Mouse (Mus musculus): Measurements from ENCODE around the gene Olfr706. TPM values are rescaled to one million over a fixed set of nuclear protein-coding genes. Genes with fewer than 3 reads are reported as not detected.
"Not testable (repeated sequence)": the region's sequence is repeated elsewhere in the genome, so short reads cannot be mapped to it uniquely, and the experiment has no call there.

The Olfr706 gene
- polyA plus RNA-seq (2014; fragmentation: Nextera tagmentation; extraction: Ambion mirVana): not detected in 2 replicates

- H3K4me3 ChIP-seq (ENCODE audit: low read depth, low read length): no peak within 1 kb of the TSS
- no peaks in the 10 kb centered on the region for H3K36me3 ChIP-seq (ENCODE audit: control insufficient read depth, insufficient read depth, low read length)
- no peak for DNase-seq (ENCODE audit: low spot score)
- H3K27me3 ChIP-seq (replicated peaks; ENCODE audit: control insufficient read depth, insufficient read depth, low read length): no peaks in the 10 kb centered on the region
- H3K9ac ChIP-seq (ENCODE audit: low read length): no peak within 1 kb of the TSS
- no peak for ATAC-seq
- WGBS: 78% methylated on average over 2 of the region's 2 CpGs
- H3K27ac ChIP-seq (ENCODE audit: low read depth, low read length): no peak within 1 kb of the TSS
- H3K4me2 ChIP-seq (ENCODE audit: low read length): no peak within 1 kb of the TSS
- no peaks in the 10 kb centered on the region for H3K4me1 ChIP-seq (ENCODE audit: control insufficient read depth, insufficient read depth, low read length)
- H3K9me3 ChIP-seq (replicated peaks; ENCODE audit: control insufficient read depth, low read length): no peaks in the 10 kb centered on the region
These were observed at the start of gene Olfr706 for GRCm38 (mm10) chr7:106888062-106888461. TSS of gene Olfr706 (minus strand) at chr7:106888162.

GRCm38 (mm10) chr7:106932119-106932518, 44.2 kb upstream of the Olfr706 start, which contains the start of gene Olfr709-ps1:
TSS of gene Olfr709-ps1 (minus strand) at chr7:106932219.
- H3K9ac ChIP-seq (ENCODE audit: low read length): no peak within 1 kb of the TSS
- no peak for DNase-seq (ENCODE audit: low spot score)
- no peak within 1 kb of the TSS for H3K27ac ChIP-seq (ENCODE audit: low read depth, low read length)
- H3K4me2 ChIP-seq (ENCODE audit: low read length): no peak within 1 kb of the TSS
- H3K4me1 ChIP-seq (ENCODE audit: control insufficient read depth, insufficient read depth, low read length): no peaks in the 10 kb centered on the region
- no peaks in the 10 kb centered on the region for H3K36me3 ChIP-seq (ENCODE audit: control insufficient read depth, insufficient read depth, low read length)
- no peak for ATAC-seq
- H3K27me3 ChIP-seq (replicated peaks; ENCODE audit: control insufficient read depth, insufficient read depth, low read length): no peaks in the 10 kb centered on the region
- H3K9me3 ChIP-seq (replicated peaks; ENCODE audit: control insufficient read depth, low read length): no peaks in the 10 kb centered on the region
- H3K4me3 ChIP-seq (ENCODE audit: low read depth, low read length): no peak within 1 kb of the TSS

GRCm38 (mm10) chr7:106920961-106921360, 33.0 kb upstream of the Olfr706 start:
- not testable (repeated sequence) for H3K27me3 ChIP-seq (replicated peaks; ENCODE audit: control insufficient read depth, insufficient read depth, low read length); H3K4me2 ChIP-seq (ENCODE audit: low read length); H3K9me3 ChIP-seq (replicated peaks; ENCODE audit: control insufficient read depth, low read length); H3K4me1 ChIP-seq (ENCODE audit: control insufficient read depth, insufficient read depth, low read length); H3K36me3 ChIP-seq (ENCODE audit: control insufficient read depth, insufficient read depth, low read length); DNase-seq (ENCODE audit: low spot score); H3K9ac ChIP-seq (ENCODE audit: low read length); H3K4me3 ChIP-seq (ENCODE audit: low read depth, low read length); ATAC-seq; H3K27ac ChIP-seq (ENCODE audit: low read depth, low read length)
- WGBS: 91% methylated on average over 6 of the region's 7 CpGs

GRCm38 (mm10) chr7:106907676-106908075, 19.7 kb upstream of the Olfr706 start, which contains the start of gene Olfr1532-ps1:
TSS of gene Olfr1532-ps1 (plus strand) at chr7:106908001.
- H3K4me2 ChIP-seq (ENCODE audit: low read length): no peak within 1 kb of the TSS
- no peaks in the 10 kb centered on the region for H3K4me1 ChIP-seq (ENCODE audit: control insufficient read depth, insufficient read depth, low read length)
- H3K27me3 ChIP-seq (replicated peaks; ENCODE audit: control insufficient read depth, insufficient read depth, low read length): no peaks in the 10 kb centered on the region
- WGBS: 62% methylated on average over 2 of the region's 2 CpGs
- no peak within 1 kb of the TSS for H3K9ac ChIP-seq (ENCODE audit: low read length)
- ATAC-seq (no peak), DNase-seq (ENCODE audit: low spot score) (no peak)
- H3K9me3 ChIP-seq (replicated peaks; ENCODE audit: control insufficient read depth, low read length): no peaks in the 10 kb centered on the region
- H3K36me3 ChIP-seq (ENCODE audit: control insufficient read depth, insufficient read depth, low read length): no peaks in the 10 kb centered on the region
- no peak within 1 kb of the TSS for H3K4me3 ChIP-seq (ENCODE audit: low read depth, low read length)
- H3K27ac ChIP-seq (ENCODE audit: low read depth, low read length): no peak within 1 kb of the TSS

GRCm38 (mm10) chr7:106901141-106901540, 13.2 kb upstream of the Olfr706 start, which contains the start of gene Olfr707:
TSS of gene Olfr707 (minus strand) at chr7:106901241.
- H3K36me3 ChIP-seq (ENCODE audit: control insufficient read depth, insufficient read depth, low read length); H3K4me1 ChIP-seq (ENCODE audit: control insufficient read depth, insufficient read depth, low read length): not testable (repeated sequence)
- WGBS: 89% methylated on average over 3 of the region's 3 CpGs

GRCm38 (mm10) chr7:106876791-106877190, 11.2 kb downstream of the Olfr706 start, which contains the start of gene Olfr705:
TSS of gene Olfr705 (minus strand) at chr7:106876891.
- Histone ChIP-seq H3K9ac (ENCODE audit: low read length) (no peak within 1 kb of the TSS), H3K36me3 (ENCODE audit: control insufficient read depth, insufficient read depth, low read length) (no peaks in the 10 kb centered on the region), H3K4me1 (ENCODE audit: control insufficient read depth, insufficient read depth, low read length) (no peaks in the 10 kb centered on the region), H3K27me3 (replicated peaks; ENCODE audit: control insufficient read depth, insufficient read depth, low read length) (no peaks in the 10 kb centered on the region), H3K27ac (ENCODE audit: low read depth, low read length) (no peak within 1 kb of the TSS), H3K9me3 (replicated peaks; ENCODE audit: control insufficient read depth, low read length) (no peaks in the 10 kb centered on the region), H3K4me2 (ENCODE audit: low read length) (no peak within 1 kb of the TSS), H3K4me3 (ENCODE audit: low read depth, low read length) (no peak within 1 kb of the TSS)
- no peak for ATAC-seq
- 83% methylated on average over 3 of the region's 3 CpGs for WGBS
- no peak for DNase-seq (ENCODE audit: low spot score)

More at GRCm38 (mm10) chr7:106901141-106901540, 13.2 kb upstream of the Olfr706 start, which contains the start of gene Olfr707:
- not testable (repeated sequence) for H3K9me3 ChIP-seq (replicated peaks; ENCODE audit: control insufficient read depth, low read length); H3K9ac ChIP-seq (ENCODE audit: low read length); DNase-seq (ENCODE audit: low spot score); H3K4me2 ChIP-seq (ENCODE audit: low read length); H3K27ac ChIP-seq (ENCODE audit: low read depth, low read length); H3K4me3 ChIP-seq (ENCODE audit: low read depth, low read length); ATAC-seq; H3K27me3 ChIP-seq (replicated peaks; ENCODE audit: control insufficient read depth, insufficient read depth, low read length)

- DNase-seq (ENCODE audit: low spot score) (no peak), ATAC-seq (no peak)
- Histone ChIP-seq H3K4me3 (ENCODE audit: low read depth, low read length) (no peak within 1 kb of the TSS), H3K9me3 (replicated peaks; ENCODE audit: control insufficient read depth, low read length) (no peaks in the 10 kb centered on the region), H3K27me3 (replicated peaks; ENCODE audit: control insufficient read depth, insufficient read depth, low read length) (no peaks in the 10 kb centered on the region), H3K9ac (ENCODE audit: low read length) (no peak within 1 kb of the TSS), H3K4me2 (ENCODE audit: low read length) (no peak within 1 kb of the TSS), H3K27ac (ENCODE audit: low read depth, low read length) (no peak within 1 kb of the TSS), H3K36me3 (ENCODE audit: control insufficient read depth, insufficient read depth, low read length) (no peaks in the 10 kb centered on the region), H3K4me1 (ENCODE audit: control insufficient read depth, insufficient read depth, low read length) (no peaks in the 10 kb centered on the region)
These were observed 25.1 kb downstream of the Olfr706 start, which contains the start of gene Olfr704 for GRCm38 (mm10) chr7:106862885-106863284. TSS of gene Olfr704 (plus strand) at chr7:106863185.

- DNase-seq (ENCODE audit: low spot score) (no peak), ATAC-seq (no peak)
- WGBS: 55% methylated on average over 2 of the region's 2 CpGs
- Histone ChIP-seq H3K27ac (ENCODE audit: low read depth, low read length) (no peak within 1 kb of the TSS), H3K9ac (ENCODE audit: low read length) (no peak within 1 kb of the TSS), H3K4me2 (ENCODE audit: low read length) (no peak within 1 kb of the TSS), H3K4me1 (ENCODE audit: control insufficient read depth, insufficient read depth, low read length) (no peaks in the 10 kb centered on the region), H3K4me3 (ENCODE audit: low read depth, low read length) (no peak within 1 kb of the TSS), H3K27me3 (replicated peaks; ENCODE audit: control insufficient read depth, insufficient read depth, low read length) (no peaks in the 10 kb centered on the region), H3K9me3 (replicated peaks; ENCODE audit: control insufficient read depth, low read length) (no peaks in the 10 kb centered on the region), H3K36me3 (ENCODE audit: control insufficient read depth, insufficient read depth, low read length) (no peaks in the 10 kb centered on the region)
These were observed 44.9 kb downstream of the Olfr706 start, which contains the start of gene Olfr703 for GRCm38 (mm10) chr7:106843060-106843459. TSS of gene Olfr703 (plus strand) at chr7:106843360.

GRCm38 (mm10) chr7:106833793-106834192, 54.2 kb downstream of the Olfr706 start, which contains the start of gene Olfr702:
TSS of gene Olfr702 (minus strand) at chr7:106833893.
- DNase-seq (ENCODE audit: low spot score): no peak
- no peak within 1 kb of the TSS for H3K4me3 ChIP-seq (ENCODE audit: low read depth, low read length)
- no peak within 1 kb of the TSS for H3K4me2 ChIP-seq (ENCODE audit: low read length)
- H3K27ac ChIP-seq (ENCODE audit: low read depth, low read length): no peak within 1 kb of the TSS
- ATAC-seq: no peak
- H3K27me3 ChIP-seq (replicated peaks; ENCODE audit: control insufficient read depth, insufficient read depth, low read length): no peaks in the 10 kb centered on the region
- H3K9ac ChIP-seq (ENCODE audit: low read length): no peak within 1 kb of the TSS
- H3K9me3 ChIP-seq (replicated peaks; ENCODE audit: control insufficient read depth, low read length): no peaks in the 10 kb centered on the region
- H3K4me1 ChIP-seq (ENCODE audit: control insufficient read depth, insufficient read depth, low read length): no peaks in the 10 kb centered on the region
- H3K36me3 ChIP-seq (ENCODE audit: control insufficient read depth, insufficient read depth, low read length): no peaks in the 10 kb centered on the region
